Mouse (Mus musculus) limb, embryonic 12.5 days (tissue): ENCODE results near the gene Ptgs2. TPM values are rescaled to one million over a fixed set of nuclear protein-coding genes. Genes with fewer than 3 reads are reported as not detected.

ENCODE experiments used
- ATAC-seq: fragments of 200-750 bp; cut with Nextera tagmentation; 2 replicates; pipeline ENCODE4 v1.8.0; 2017; ENCODE audit warnings: low read depth, moderate TSS enrichment; ENCODE audit not compliant: insufficient number of reproducible peaks, insufficient read depth, low FRiP score, low TSS enrichment
- H3K27ac ChIP-seq: fragments of 300-500 bp; sonication (generic); 2 replicates; pipeline ENCODE4 v1.5.1; 2016; ENCODE audit warnings: mild to moderate bottlenecking, moderate library complexity
- H3K27me3 ChIP-seq: fragments of 300-500 bp; sonication (generic); 2 replicates; pipeline ENCODE4 v1.6.1; 2016; ENCODE audit warnings: mild to moderate bottlenecking, moderate library complexity
- H3K36me3 ChIP-seq: fragments of 300-500 bp; sonication (generic); 2 replicates; pipeline ENCODE4 v1.6.1; 2016; ENCODE audit warnings: mild to moderate bottlenecking, moderate library complexity
- H3K4me1 ChIP-seq: fragments of 300-500 bp; sonication (generic); replicated peaks from 2 replicates; pipeline ENCODE4 v1.6.1; 2016
- H3K4me2 ChIP-seq: fragments of 300-500 bp; sonication (generic); 2 replicates; pipeline ENCODE4 v1.6.1; 2016; ENCODE audit warnings: mild to moderate bottlenecking, moderate library complexity
- H3K4me3 ChIP-seq: fragments of 300-500 bp; sonication (generic); replicated peaks from 2 replicates; pipeline ENCODE4 v1.5.1; 2016; ENCODE audit warnings: mild to moderate bottlenecking
- H3K9ac ChIP-seq: fragments of 300-500 bp; sonication (generic); replicated peaks from 2 replicates; pipeline ENCODE4 v1.6.1; 2016; ENCODE audit warnings: mild to moderate bottlenecking, moderate library complexity
- H3K9me3 ChIP-seq: fragments of 300-500 bp; sonication (generic); 2 replicates; pipeline ENCODE4 v1.6.1; 2016; ENCODE audit warnings: mild to moderate bottlenecking, moderate library complexity
- WGBS: fragments of 180-500 bp; shearing (Covaris S2); methylation state at CpG from one replicate; pipeline ENCODE4 v1.1.7; 2016; 5-methylcytosine and 5-hydroxymethylcytosine counted together
- polyA plus RNA-seq: library from polyadenylated mRNA; unstranded; fragments of >200 nt; fragmentation: Nextera tagmentation; extraction: Ambion mirVana; gene quantifications from 2 replicates; pipeline ENCODE4 v1.2.1, GENCODE M21; 2016

Gene Ptgs2
- polyA plus RNA-seq: 0.06 and 0.10 TPM in 2 replicates

DNA sequence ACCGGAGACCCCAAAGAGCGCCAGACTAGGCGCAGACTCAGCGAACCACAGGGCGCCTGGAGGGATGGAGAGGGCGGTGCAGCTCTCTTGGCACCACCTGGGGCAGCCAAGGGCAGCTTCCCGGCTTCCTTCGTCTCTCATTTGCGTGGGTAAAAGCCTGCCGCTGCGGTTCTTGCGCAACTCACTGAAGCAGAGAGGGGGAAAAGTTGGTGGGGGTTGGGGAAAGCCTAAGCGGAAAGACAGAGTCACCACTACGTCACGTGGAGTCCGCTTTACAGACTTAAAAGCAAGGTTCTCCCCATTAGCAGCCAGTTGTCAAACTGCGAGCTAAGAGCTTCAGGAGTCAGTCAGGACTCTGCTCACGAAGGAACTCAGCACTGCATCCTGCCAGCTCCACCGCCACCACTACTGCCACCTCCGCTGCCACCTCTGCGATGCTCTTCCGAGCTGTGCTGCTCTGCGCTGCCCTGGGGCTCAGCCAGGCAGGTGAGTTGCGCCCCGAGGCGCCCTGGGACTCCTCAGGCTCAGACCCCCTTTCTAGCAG lies at the start of gene Ptgs2:
TSS of gene Ptgs2 (plus strand) at position 242 of the 544 bp plus-strand sequence.
- Histone ChIP-seq H3K36me3 (no peaks in the 10 kb centered on the region), H3K9me3 (no peaks in the 10 kb centered on the region), H3K27me3 (peaks cover 9% of the 10 kb centered on the region; the same call in 1 of the 2 replicates), H3K9ac (peak within 1 kb of the TSS; percentile 60), H3K4me1 (peaks cover 4% of the 10 kb centered on the region), H3K27ac (no peak within 1 kb of the TSS), H3K4me2 (peak within 1 kb of the TSS; percentile 91), H3K4me3 (peak within 1 kb of the TSS; percentile 46)
- ATAC-seq: peak; percentile 71; the same call in 1 of the 2 replicates
- WGBS: under 1% methylated on average over 26 of the region's 26 CpGs

DNA sequence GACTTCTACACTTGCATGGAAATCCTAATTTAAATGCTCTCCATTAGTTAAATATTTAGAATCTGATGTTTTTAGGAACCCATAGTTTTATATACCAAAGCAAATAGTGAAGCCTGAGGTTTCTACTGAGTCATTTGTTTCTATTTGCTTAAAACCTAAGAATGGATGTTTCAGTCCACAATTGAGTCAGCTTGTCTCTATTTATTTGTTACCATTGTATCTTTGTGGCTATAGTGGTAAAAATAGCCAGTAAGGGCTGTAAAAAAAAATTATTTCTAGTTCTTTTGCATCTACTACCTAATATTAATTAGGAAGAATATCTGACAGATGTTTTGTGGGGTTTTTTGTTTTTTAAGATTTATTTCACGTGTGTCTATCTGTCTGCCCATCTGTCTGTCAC lies 49.6 kb upstream of the Ptgs2 start:
- WGBS: 77% methylated on average over 1 of the region's 1 CpGs

DNA sequence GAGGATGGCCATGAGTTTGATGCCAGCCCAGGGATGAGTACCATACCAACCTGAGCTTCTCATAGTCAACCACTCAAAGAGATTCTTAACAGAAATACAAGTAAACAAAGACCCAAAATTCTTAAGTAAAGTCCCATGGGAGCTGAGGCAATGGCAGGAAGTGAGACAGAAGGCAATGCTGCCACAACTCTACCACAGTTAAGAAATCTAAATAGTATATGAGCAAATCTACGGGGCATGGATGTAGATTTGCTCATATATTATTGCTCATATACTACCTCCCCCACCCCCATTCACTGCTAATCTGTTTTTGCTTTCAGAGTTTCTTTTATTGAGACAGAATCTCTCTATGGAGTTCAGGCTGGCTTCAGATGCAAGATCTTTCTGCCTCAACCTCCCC lies 34.1 kb upstream of the Ptgs2 start:
- Histone ChIP-seq H3K4me2 (no peak overlapping the region), H3K4me3 (no peak overlapping the region), H3K4me1 (no peaks in the 10 kb centered on the region), H3K36me3 (no peaks in the 10 kb centered on the region), H3K27me3 (no peaks in the 10 kb centered on the region), H3K9me3 (no peaks in the 10 kb centered on the region), H3K9ac (no peak overlapping the region), H3K27ac (no peak overlapping the region)
- ATAC-seq: no peak
- 84% methylated on average over 1 of the region's 1 CpGs for WGBS

More for the DNA sequence above, 49.6 kb upstream of the Ptgs2 start:
- H3K4me2 ChIP-seq: no peak overlapping the region
- no peaks in the 10 kb centered on the region for H3K9me3 ChIP-seq
- H3K9ac ChIP-seq: no peak overlapping the region
- H3K27me3 ChIP-seq: no peaks in the 10 kb centered on the region
- no peak overlapping the region for H3K4me3 ChIP-seq
- no peaks in the 10 kb centered on the region for H3K4me1 ChIP-seq
- no peaks in the 10 kb centered on the region for H3K36me3 ChIP-seq
- H3K27ac ChIP-seq: no peak overlapping the region
- ATAC-seq: no peak

DNA sequence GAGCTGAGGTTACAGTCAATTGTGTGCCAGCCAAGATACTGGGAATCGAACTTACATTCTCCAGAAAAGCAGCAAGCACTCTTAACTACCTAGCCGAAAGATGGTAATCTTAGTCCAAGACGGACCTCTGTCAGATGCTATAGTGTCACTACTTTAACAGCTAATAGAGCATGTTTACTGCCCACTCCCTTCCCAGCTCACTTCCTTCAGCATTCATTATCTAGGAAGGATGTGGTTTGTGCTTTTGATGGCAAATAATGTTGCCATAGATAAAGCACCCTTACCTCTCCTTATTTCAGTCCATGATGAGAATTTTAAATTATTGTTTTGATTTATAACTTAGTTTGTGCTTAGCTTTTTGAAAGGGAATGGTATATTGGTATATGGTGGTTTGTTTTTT lies 27.0 kb upstream of the Ptgs2 start:
- Histone ChIP-seq H3K4me3 (no peak overlapping the region), H3K36me3 (no peaks in the 10 kb centered on the region), H3K4me1 (no peaks in the 10 kb centered on the region), H3K9ac (no peak overlapping the region), H3K4me2 (no peak overlapping the region), H3K27me3 (no peaks in the 10 kb centered on the region), H3K9me3 (no peaks in the 10 kb centered on the region), H3K27ac (no peak overlapping the region)
- 80% methylated on average over 3 of the region's 3 CpGs for WGBS
- no peak for ATAC-seq

DNA sequence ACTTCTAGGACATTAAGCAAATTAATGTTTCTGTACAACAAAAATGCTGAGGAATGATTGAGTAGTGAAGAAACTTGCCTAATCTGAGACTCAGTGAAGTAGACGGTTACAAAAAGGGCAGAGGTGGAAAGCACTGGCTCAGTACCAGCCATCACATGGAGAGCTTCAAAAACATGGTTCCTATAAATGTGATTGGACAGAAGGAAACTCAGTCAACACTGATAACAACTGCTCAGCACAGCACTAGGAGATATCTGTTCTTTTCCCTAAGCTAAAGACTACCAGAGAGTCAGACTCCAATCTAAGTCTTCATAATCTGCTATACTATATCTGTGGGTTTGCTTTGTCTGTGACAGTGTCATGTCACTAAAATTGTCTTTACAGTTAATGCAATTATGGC lies 25.2 kb upstream of the Ptgs2 start:
- Histone ChIP-seq H3K4me1 (no peaks in the 10 kb centered on the region), H3K9me3 (no peaks in the 10 kb centered on the region), H3K27ac (no peak overlapping the region), H3K27me3 (no peaks in the 10 kb centered on the region), H3K9ac (no peak overlapping the region), H3K4me2 (no peak overlapping the region), H3K4me3 (no peak overlapping the region), H3K36me3 (no peaks in the 10 kb centered on the region)
- ATAC-seq: no peak
- 66% methylated on average over 1 of the region's 1 CpGs for WGBS

DNA sequence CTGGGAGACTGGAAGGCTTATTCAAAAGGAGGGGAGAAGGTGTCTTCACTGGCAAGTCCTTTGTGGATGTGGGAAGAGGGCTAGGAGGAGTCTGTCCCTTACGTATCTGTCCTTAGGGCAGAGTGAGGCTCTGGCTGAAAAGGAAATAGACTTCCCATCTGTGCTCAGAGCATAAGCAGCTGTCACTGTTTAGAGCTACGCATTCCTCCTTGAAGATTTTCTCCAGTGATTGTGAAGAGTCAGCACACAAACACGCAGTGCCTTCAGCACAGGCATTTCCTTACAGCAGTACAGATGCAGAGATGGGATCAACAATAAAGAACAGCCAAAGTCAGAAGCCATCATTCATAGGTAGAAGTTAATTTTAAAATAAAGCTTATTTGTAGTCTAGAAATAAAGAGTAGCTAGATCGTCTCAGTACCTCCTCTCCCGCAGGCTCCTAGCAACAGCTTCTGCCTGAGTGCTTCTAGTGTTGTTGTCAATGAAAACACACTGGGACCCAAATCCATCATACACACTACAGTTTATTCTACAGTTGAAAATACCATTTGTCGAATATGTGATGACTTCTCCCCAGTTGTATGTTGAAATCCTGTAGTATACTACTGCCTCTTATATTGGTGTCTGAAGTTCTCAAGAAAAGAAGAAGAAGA lies 10.7 kb upstream of the Ptgs2 start:
- H3K27ac ChIP-seq: no peak overlapping the region
- no peak for ATAC-seq
- H3K9ac ChIP-seq: no peak overlapping the region
- no peak overlapping the region for H3K4me3 ChIP-seq
- H3K4me1 ChIP-seq: no peaks in the 10 kb centered on the region
- H3K9me3 ChIP-seq: no peaks in the 10 kb centered on the region
- H3K4me2 ChIP-seq: no peak overlapping the region
- no peaks in the 10 kb centered on the region for H3K27me3 ChIP-seq
- H3K36me3 ChIP-seq: no peaks in the 10 kb centered on the region
- WGBS: 84% methylated on average over 6 of the region's 6 CpGs

DNA sequence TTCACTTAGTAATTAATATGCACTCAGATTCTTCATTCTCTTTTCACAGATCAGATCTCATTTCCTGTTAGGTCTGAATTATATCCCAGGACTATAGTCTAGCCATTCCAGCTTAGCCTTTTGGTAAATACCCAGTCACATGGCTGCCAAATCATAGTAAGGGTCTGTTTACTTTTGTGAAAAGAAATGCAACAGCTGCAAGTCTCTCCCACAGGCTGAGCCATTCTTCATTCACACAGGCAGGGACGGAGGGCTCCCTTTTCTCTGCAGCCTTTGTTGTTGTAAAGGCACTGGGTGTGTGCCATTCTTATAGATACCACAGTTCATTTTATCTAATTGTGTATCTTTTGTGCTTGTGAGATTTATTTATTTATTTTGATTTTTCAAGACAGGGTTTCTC lies 9.6 kb upstream of the Ptgs2 start:
- no peaks in the 10 kb centered on the region for H3K4me1 ChIP-seq
- no peaks in the 10 kb centered on the region for H3K27me3 ChIP-seq
- ATAC-seq: no peak
- no peak overlapping the region for H3K9ac ChIP-seq
- H3K4me2 ChIP-seq: no peak overlapping the region
- H3K9me3 ChIP-seq: no peaks in the 10 kb centered on the region
- H3K27ac ChIP-seq: no peak overlapping the region
- H3K36me3 ChIP-seq: no peaks in the 10 kb centered on the region
- H3K4me3 ChIP-seq: no peak overlapping the region
- 78% methylated on average over 1 of the region's 1 CpGs for WGBS

DNA sequence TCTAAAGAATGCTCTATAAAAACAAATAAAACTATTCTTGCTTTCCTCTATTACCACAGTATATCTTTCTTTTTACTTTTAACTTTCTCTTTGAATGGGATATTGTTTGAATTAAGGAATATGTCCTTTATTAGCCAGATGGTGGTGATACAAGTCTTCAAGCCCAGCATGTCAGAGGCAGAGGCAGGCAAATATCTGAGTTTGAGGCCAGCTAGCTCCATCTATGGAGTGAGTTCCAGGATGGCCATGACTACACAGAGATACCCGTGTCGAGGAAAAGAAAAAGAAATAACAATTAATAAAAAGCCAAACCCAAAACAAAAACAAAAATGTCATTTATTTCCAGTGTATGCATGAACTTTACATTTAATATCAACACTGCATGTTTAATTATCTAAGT lies 2.8 kb upstream of the Ptgs2 start:
- Histone ChIP-seq H3K27me3 (peaks cover 9% of the 10 kb centered on the region; the same call in 1 of the 2 replicates), H3K9me3 (no peaks in the 10 kb centered on the region), H3K4me2 (no peak overlapping the region), H3K27ac (no peak overlapping the region), H3K4me1 (peaks cover 4% of the 10 kb centered on the region), H3K4me3 (no peak overlapping the region), H3K36me3 (no peaks in the 10 kb centered on the region), H3K9ac (no peak overlapping the region)
- ATAC-seq: no peak
- WGBS: 81% methylated on average over 2 of the region's 2 CpGs

DNA sequence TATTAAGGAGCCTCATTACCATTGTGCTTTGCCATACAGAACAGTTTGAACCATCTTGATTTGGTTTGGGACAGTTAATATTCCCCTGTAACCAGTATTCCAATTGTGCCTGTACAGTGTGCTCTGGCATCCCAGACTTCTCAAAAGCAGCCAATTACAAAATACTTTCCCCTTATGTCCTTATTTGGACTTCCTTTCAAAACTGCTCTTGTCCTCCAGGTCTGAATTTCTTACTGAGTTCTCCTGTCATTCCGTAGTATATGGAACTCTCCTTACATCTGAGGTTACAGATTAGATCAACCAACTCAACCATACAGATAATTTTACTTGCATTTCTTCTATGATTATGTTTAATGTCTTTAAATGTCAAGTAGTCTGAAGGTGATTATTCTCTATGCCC lies 2.1 kb upstream of the Ptgs2 start:
- no peak overlapping the region for H3K27ac ChIP-seq
- H3K4me3 ChIP-seq: no peak overlapping the region
- ATAC-seq: no peak
- 60% methylated on average over 1 of the region's 1 CpGs for WGBS
- H3K9ac ChIP-seq: no peak overlapping the region
- no peaks in the 10 kb centered on the region for H3K9me3 ChIP-seq
- H3K4me2 ChIP-seq: no peak overlapping the region
- H3K36me3 ChIP-seq: no peaks in the 10 kb centered on the region
- H3K27me3 ChIP-seq: peaks cover 9% of the 10 kb centered on the region; the same call in 1 of the 2 replicates
- H3K4me1 ChIP-seq: peaks cover 4% of the 10 kb centered on the region

DNA sequence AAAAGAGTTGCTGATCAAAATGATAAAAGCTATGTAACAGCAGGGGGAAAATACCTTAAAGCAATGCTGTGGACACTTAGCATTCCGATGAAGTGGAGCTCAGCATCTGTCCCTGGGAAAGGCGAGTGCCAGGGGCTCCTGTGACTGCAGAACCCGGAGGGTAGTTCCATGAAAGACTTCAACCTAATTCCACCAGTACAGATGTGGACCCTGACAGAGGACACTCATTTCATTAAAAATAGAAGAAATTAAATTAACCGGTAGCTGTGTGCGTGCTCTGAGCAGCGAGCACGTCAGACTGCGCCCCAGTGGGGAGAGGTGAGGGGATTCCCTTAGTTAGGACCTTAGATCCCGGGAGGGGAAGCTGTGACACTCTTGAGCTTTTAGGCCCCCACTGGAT lies 457 bp upstream of the Ptgs2 start:
- Histone ChIP-seq H3K36me3 (no peaks in the 10 kb centered on the region), H3K27ac (no peak overlapping the region), H3K4me3 (peak overlapping the region; percentile 46), H3K9me3 (no peaks in the 10 kb centered on the region), H3K4me1 (peaks cover 4% of the 10 kb centered on the region), H3K4me2 (peak overlapping the region; percentile 91), H3K27me3 (peaks cover 9% of the 10 kb centered on the region; the same call in 1 of the 2 replicates), H3K9ac (peak overlapping the region; percentile 60)
- 1% methylated on average over 9 of the region's 9 CpGs for WGBS
- no peak for ATAC-seq

DNA sequence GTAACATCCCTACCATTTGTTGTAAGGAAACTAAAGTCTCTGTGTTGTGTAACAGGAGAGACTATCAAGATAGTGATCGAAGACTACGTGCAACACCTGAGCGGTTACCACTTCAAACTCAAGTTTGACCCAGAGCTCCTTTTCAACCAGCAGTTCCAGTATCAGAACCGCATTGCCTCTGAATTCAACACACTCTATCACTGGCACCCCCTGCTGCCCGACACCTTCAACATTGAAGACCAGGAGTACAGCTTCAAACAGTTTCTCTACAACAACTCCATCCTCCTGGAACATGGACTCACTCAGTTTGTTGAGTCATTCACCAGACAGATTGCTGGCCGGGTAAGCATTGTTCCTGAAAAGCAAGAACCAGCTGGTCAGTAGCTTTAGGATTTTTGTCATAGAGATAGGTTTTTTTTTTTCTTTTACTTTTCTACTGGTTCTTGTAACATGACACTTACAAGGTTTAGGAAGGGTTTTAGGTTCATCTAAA lies 4.4 kb downstream of the Ptgs2 start:
- Histone ChIP-seq H3K36me3 (no peaks in the 10 kb centered on the region), H3K27me3 (no peaks in the 10 kb centered on the region; the same call in 1 of the 2 replicates), H3K9ac (no peak overlapping the region), H3K4me1 (peaks cover 4% of the 10 kb centered on the region), H3K4me2 (no peak overlapping the region), H3K4me3 (no peak overlapping the region), H3K27ac (no peak overlapping the region), H3K9me3 (no peaks in the 10 kb centered on the region)
- ATAC-seq: no peak
- 84% methylated on average over 6 of the region's 6 CpGs for WGBS

DNA sequence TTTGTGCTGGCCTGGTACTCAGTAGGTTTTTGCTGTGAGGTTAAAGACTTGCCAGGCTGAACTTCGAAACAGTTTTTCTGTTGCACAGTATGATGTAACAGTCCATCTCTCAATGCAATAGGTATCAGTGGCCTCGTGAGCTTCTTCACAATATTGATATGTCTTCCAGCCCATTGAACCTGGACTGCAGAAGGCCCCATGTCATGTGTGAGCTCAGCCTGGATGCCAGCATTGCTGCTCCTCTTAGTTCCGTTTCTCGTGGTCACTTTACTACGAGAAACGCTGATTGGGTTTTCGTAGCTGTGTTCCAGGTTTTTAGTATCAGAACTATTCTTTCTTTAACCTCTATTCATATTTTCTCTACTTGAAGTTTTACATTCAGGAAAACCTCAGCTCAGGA lies 6.9 kb downstream of the Ptgs2 start:
- ATAC-seq: no peak

More for the DNA sequence above, 6.9 kb downstream of the Ptgs2 start:
- no peaks in the 10 kb centered on the region for H3K27me3 ChIP-seq
- H3K27ac ChIP-seq: no peak overlapping the region
- H3K36me3 ChIP-seq: no peaks in the 10 kb centered on the region
- WGBS: 88% methylated on average over 7 of the region's 7 CpGs
- no peaks in the 10 kb centered on the region for H3K9me3 ChIP-seq
- H3K4me3 ChIP-seq: no peak overlapping the region
- no peaks in the 10 kb centered on the region for H3K4me1 ChIP-seq
- H3K9ac ChIP-seq: no peak overlapping the region
- no peak overlapping the region for H3K4me2 ChIP-seq
